Mouse (Mus musculus): ENCODE data around the gene 6030468B19Rik.
"Not testable (repeated sequence)": the region's sequence is repeated elsewhere in the genome, so short reads cannot be mapped to it uniquely, and the experiment has no call there.

Gene 6030468B19Rik

DNA sequence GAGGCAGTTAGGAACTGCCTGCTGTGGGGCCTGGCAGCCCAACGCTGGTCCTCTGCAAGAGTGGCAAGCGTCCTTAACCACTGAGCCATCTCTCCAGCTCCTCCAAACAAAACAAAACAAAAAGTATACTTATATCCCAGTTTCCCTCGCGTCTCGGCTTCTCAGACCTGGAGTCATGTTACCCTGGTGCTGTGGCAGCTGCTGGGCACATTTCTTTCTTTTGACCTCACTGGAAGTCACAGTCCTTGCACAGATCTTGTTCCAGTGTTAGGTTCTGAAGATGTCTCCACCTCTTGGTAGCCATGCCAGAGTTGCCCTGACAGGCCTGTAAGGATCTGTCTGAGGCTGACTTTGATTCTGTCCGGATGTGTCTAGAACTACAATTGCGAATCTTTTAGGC, 4.2 kb downstream of the 6030468B19Rik start:
- DNase-seq (ENCODE audit: low spot score in 2 of 2): no peak

GRCm38 (mm10) chr11:117803166-117803688, 5.8 kb downstream of the 6030468B19Rik start:
- no peak for DNase-seq (ENCODE audit: low spot score in 2 of 2)

GRCm38 (mm10) chr11:117806781-117807180, 9.3 kb downstream of the 6030468B19Rik start:
- no peak for DNase-seq (ENCODE audit: low spot score in 2 of 2)

GRCm38 (mm10) chr11:117809407-117810311, 12.2 kb downstream of the 6030468B19Rik start, which contains the start of the genes Gm20708 and Syngr2:
Gene Gm20708, plus strand, starts transcription at chr11:117809668.
Gene Syngr2, plus strand, starts transcription at chr11:117809668.
- DNase-seq (ENCODE audit: low spot score in 2 of 2): peak; percentile 67 to 78

DNA sequence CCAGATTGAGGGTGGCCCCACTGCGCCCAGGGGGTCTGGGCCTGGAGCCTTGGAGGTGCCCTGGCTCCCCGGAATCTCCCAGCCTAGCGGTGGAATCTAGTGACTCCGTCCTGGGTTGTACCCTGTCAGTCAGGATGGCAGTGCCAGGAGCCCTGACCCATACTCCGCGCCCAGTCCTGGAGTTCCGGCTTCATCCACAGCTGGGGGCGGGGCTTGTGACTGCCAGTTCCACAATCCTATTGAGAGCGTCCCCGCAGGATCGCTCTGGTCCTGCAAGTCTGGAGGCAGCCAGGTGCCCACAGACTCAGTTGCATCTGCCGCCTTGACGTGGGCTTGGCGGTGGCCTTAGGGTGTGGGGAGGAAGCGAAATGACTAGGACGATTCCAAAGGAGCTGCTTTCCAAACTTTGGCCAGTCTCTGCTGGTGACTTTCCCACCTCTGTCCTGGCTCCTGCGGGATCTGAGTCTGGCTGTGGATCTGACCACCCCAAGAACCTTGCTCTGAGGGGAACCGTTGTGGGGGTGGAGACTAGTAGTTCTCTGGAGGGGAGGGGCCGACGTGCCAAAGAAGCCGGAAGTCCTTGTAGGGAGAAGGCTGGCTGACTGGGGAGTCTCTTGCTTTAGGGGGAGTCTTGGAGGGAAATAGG, 13.1 kb downstream of the 6030468B19Rik start:
- peak; percentile 83 to 87 for DNase-seq (ENCODE audit: low spot score in 2 of 2)

- no peak for DNase-seq (ENCODE audit: low spot score in 2 of 2)
Observed at GRCm38 (mm10) chr11:117813867-117814266, 16.4 kb downstream of the 6030468B19Rik start.

DNA sequence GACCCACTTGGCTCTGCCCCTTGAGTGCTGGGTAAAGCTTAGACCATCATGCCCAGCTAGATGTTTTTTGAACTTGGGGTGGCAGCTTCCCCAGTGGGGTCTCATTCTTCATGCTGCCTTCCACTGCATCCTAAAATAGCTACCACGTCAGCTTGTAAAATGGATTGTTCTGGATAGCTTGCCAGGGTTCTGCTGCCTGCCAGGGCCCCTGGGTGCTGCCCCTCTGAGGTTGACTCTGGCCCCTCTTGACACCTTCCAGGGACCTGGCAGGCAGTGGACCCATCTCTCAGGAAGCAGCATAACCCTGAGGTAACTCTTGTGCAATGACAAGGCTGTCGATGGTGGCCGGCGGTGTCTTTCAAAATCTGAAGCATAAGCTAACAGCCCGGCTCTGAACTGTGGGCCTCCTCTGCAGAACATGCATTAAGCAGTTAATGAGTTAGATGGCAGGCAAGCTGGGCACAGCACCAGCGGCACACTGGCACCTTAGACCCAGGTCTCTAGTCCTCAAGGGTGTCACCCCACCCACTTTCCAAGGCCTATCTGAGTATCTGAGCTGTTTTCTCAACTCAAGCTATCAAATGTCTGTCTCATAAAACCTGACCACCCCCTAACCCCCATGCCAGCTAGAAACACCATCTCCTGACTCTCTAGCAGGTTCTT, 17.4 kb downstream of the 6030468B19Rik start:
- no peak for DNase-seq (ENCODE audit: low spot score in 2 of 2)

GRCm38 (mm10) chr11:117815850-117816249, 18.4 kb downstream of the 6030468B19Rik start:
- DNase-seq (ENCODE audit: low spot score in 2 of 2): not testable (repeated sequence)

GRCm38 (mm10) chr11:117816389-117816996, 19.0 kb downstream of the 6030468B19Rik start:
- no peak for DNase-seq (ENCODE audit: low spot score in 2 of 2)

GRCm38 (mm10) chr11:117819095-117819494, 21.6 kb downstream of the 6030468B19Rik start:
- DNase-seq (ENCODE audit: low spot score in 2 of 2): peak; percentile 82

DNA sequence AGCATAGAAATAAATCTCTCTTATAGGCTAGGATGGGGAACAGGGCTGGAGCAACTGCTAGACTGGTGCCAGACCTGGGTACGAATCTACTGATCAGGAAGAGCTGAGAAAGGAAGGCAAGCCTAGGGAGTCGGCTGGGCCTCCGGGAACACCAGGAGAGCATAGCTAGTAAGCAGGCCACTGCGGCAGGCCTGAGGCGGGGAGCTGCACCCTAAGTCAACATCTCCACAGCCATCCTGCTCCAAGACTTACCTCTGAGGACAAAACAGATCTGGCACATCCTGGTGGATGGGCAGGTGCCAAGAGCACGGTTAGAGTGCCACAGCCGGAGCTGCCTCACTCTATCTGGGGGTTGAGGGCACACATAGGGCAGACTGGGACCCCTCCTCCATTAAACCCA, 22.7 kb downstream of the 6030468B19Rik start:
- no peak for DNase-seq (ENCODE audit: low spot score in 2 of 2)

- DNase-seq (ENCODE audit: low spot score in 2 of 2): no peak
Observed at GRCm38 (mm10) chr11:117821868-117822267, 24.4 kb downstream of the 6030468B19Rik start.

DNA sequence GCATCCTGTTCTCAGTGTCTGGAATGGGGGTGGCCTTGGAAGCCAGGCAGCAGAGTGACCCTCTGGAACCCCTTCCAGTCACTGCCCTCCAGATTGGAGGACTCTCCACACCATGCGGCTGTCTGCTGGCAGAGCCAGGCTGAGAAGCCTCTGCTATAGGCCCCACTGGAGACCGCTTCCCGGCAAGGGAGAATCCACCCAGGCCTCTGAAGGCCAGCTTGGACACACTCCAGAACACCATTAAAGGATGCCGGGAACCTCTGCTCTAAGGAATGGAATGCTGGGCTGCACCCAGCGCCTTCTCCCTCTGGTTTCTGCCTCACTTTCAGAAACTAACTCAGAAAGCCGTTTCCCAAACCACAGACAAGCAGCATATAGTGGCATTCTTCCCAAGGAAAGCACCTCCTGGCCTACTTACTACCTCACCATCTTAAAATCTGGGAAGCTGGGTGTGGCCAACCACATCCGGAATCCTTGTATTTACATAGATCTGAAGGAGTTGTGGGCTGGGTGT, 25.3 kb downstream of the 6030468B19Rik start:
- DNase-seq (ENCODE audit: low spot score in 2 of 2): peak in 1 of 2 experiments; percentile 41

DNA sequence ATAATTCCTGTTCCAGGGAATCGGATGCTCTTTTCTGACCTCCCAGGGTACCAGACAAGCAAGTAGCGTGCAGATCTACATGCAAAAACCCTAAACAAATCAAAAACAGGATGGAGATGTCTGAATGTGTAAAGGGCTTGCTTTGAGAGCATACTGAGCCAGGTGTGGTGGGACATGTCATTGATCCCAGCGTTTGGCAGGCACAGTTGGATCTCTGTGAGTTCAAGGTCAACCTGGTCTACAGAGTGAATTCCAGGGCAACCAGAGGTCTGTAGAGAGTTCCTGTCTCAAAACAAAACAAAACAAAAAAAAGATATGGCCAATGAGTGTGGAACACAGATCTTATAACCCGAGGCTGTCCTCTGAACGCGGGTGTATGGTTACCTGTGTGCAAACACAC, 26.0 kb downstream of the 6030468B19Rik start:
- no peak for DNase-seq (ENCODE audit: low spot score in 2 of 2)

- peak; percentile 79 to 84 for DNase-seq (ENCODE audit: low spot score in 2 of 2)
Observed at GRCm38 (mm10) chr11:117824060-117824969, 26.9 kb downstream of the 6030468B19Rik start.

- DNase-seq (ENCODE audit: low spot score in 2 of 2): peak; percentile 65 to 66
Observed at GRCm38 (mm10) chr11:117825333-117826101, 28.1 kb downstream of the 6030468B19Rik start, which contains the start of the genes Afmid and Tk1. Gene Afmid, plus strand, starts transcription at chr11:117825924. Gene Tk1, minus strand, starts transcription at chr11:117826092.

- no peak for DNase-seq (ENCODE audit: low spot score in 2 of 2)
Observed at GRCm38 (mm10) chr11:117826164-117826563, 28.7 kb downstream of the 6030468B19Rik start.

GRCm38 (mm10) chr11:117826916-117827315, 29.5 kb downstream of the 6030468B19Rik start:
- DNase-seq (ENCODE audit: low spot score in 2 of 2): no peak

DNA sequence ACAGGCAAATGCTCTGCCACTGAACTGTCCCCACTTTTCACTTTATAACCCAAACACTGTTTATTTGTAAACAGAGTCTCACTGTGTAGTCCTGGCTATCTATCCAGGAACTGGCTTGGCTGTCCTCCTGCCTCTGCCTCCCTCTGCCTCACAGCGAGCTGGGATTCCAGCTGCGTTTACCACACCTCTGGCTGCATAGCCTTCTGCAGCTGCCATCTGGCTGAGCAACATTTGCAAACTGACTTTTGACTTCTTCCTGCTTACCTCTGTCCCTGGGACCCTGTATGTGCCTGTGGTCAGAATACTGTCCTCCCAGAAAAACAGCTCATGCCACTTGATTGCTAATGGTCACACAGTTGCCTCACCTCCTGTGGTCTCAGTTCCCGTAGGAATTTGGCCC, 29.9 kb downstream of the 6030468B19Rik start:
- DNase-seq (ENCODE audit: low spot score in 2 of 2): no peak

Measured in heart, adult 9 months (tissue).